Mouse (Mus musculus): Measurements from ENCODE around the gene Gm44. TPM values are rescaled to one million over a fixed set of nuclear protein-coding genes. Genes with fewer than 3 reads are reported as not detected.

Gm44 gene
- not detected in 2 replicates for polyA plus RNA-seq (2021; fragmentation: Nextera tagmentation)
- long read RNA-seq, experiment 1, result 0 reads
- long read RNA-seq, experiment 2, result 0 reads

DNA sequence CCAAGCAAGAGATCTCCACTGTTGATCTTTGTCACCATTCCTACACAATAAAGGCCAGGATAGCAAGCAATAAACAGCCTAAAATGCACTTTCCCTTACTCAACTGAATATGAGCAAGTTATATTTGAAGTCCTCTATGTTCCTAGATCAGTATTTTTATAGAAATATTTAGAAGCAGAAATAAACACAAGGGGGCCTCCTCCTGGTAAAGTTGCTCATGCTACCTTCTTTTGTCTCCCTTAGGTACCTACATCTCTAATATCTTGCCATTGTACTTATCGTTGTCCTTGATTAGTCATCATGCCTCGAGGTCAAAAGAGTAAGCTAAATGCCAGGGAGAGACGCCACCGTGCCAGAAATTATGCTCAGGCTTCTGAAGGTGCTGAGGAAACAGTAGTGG, at the start of gene Gm44:
Gene Gm44, plus strand, starts transcription at position 301 of the 400 bp plus-strand sequence.

